Mouse (Mus musculus): ENCODE results near the gene Pogz. TPM values are rescaled to one million over a fixed set of nuclear protein-coding genes. Genes with fewer than 3 reads are reported as not detected.

Pogz gene
- 24.4 and 27.9 TPM in 2 replicates for polyA plus RNA-seq (2015; fragmentation: Nextera tagmentation; extraction: Ambion mirVana)

GRCm38 (mm10) chr3:94837183-94837890, at the start of gene Pogz:
Gene Pogz, plus strand, starts transcription at chr3:94837567.
- H3K27ac ChIP-seq (ENCODE audit: low read length), result peak within 1 kb of the TSS; percentile 100
- peaks cover 25% of the 10 kb centered on the region for H3K4me1 ChIP-seq (replicated peaks; ENCODE audit: control insufficient read depth, insufficient read depth, low read length)
- peak; percentile 93 for ATAC-seq
- no peaks in the 10 kb centered on the region for H3K27me3 ChIP-seq (replicated peaks; ENCODE audit: control insufficient read depth, insufficient read depth, low read length)
- peak within 1 kb of the TSS; percentile 96 for H3K9ac ChIP-seq (replicated peaks; ENCODE audit: low read depth, low read length)
- peak within 1 kb of the TSS; percentile 81 for H3K4me3 ChIP-seq (replicated peaks; ENCODE audit: low read length)
- peak within 1 kb of the TSS; percentile 94 for H3K4me2 ChIP-seq (ENCODE audit: low read length)
- H3K9me3 ChIP-seq (ENCODE audit: control insufficient read depth, low read length), result no peaks in the 10 kb centered on the region
- under 1% methylated on average over 50 of the region's 57 CpGs for WGBS
- H3K36me3 ChIP-seq (ENCODE audit: control insufficient read depth, insufficient read depth), result no peaks in the 10 kb centered on the region

GRCm38 (mm10) chr3:94789071-94789470, 48.3 kb upstream of the Pogz start:
- Histone ChIP-seq H3K4me2 (ENCODE audit: low read length) (no peak overlapping the region), H3K27ac (ENCODE audit: low read length) (no peak overlapping the region), H3K9ac (replicated peaks; ENCODE audit: low read depth, low read length) (no peak overlapping the region), H3K4me3 (replicated peaks; ENCODE audit: low read length) (no peak overlapping the region), H3K27me3 (replicated peaks; ENCODE audit: control insufficient read depth, insufficient read depth, low read length) (no peaks in the 10 kb centered on the region), H3K36me3 (ENCODE audit: control insufficient read depth, insufficient read depth) (no peaks in the 10 kb centered on the region), H3K9me3 (ENCODE audit: control insufficient read depth, low read length) (no peaks in the 10 kb centered on the region), H3K4me1 (replicated peaks; ENCODE audit: control insufficient read depth, insufficient read depth, low read length) (peaks cover 10% of the 10 kb centered on the region)
- 88% methylated on average over 1 of the region's 1 CpGs for WGBS
- no peak for ATAC-seq

- no peak overlapping the region for H3K4me2 ChIP-seq (ENCODE audit: low read length)
- no peaks in the 10 kb centered on the region for H3K27me3 ChIP-seq (replicated peaks; ENCODE audit: control insufficient read depth, insufficient read depth, low read length)
- H3K9me3 ChIP-seq (ENCODE audit: control insufficient read depth, low read length), result no peaks in the 10 kb centered on the region
- 72% methylated on average over 2 of the region's 2 CpGs for WGBS
- no peaks in the 10 kb centered on the region for H3K36me3 ChIP-seq (ENCODE audit: control insufficient read depth, insufficient read depth)
- H3K27ac ChIP-seq (ENCODE audit: low read length), result no peak overlapping the region
- peaks cover 10% of the 10 kb centered on the region for H3K4me1 ChIP-seq (replicated peaks; ENCODE audit: control insufficient read depth, insufficient read depth, low read length)
- H3K4me3 ChIP-seq (replicated peaks; ENCODE audit: low read length), result no peak overlapping the region
- ATAC-seq, result no peak
- H3K9ac ChIP-seq (replicated peaks; ENCODE audit: low read depth, low read length), result no peak overlapping the region
Observed at GRCm38 (mm10) chr3:94789516-94789915, 47.9 kb upstream of the Pogz start.

- Histone ChIP-seq H3K9me3 (ENCODE audit: control insufficient read depth, low read length) (no peaks in the 10 kb centered on the region), H3K9ac (replicated peaks; ENCODE audit: low read depth, low read length) (no peak overlapping the region), H3K27me3 (replicated peaks; ENCODE audit: control insufficient read depth, insufficient read depth, low read length) (no peaks in the 10 kb centered on the region), H3K36me3 (ENCODE audit: control insufficient read depth, insufficient read depth) (no peaks in the 10 kb centered on the region), H3K27ac (ENCODE audit: low read length) (no peak overlapping the region), H3K4me1 (replicated peaks; ENCODE audit: control insufficient read depth, insufficient read depth, low read length) (0 out of 2 replicates have a peak, but pooled peaks cover 4% of the 10 kb centered on the region), H3K4me2 (ENCODE audit: low read length) (no peak overlapping the region), H3K4me3 (replicated peaks; ENCODE audit: low read length) (no peak overlapping the region)
- no peak; the same call in 1 of the 2 replicates for ATAC-seq
- 67% methylated on average over 2 of the region's 2 CpGs for WGBS
Observed at GRCm38 (mm10) chr3:94792258-94792657, 45.1 kb upstream of the Pogz start.

- H3K27ac ChIP-seq (ENCODE audit: low read length), result no peak overlapping the region
- H3K4me2 ChIP-seq (ENCODE audit: low read length), result no peak overlapping the region
- H3K27me3 ChIP-seq (replicated peaks; ENCODE audit: control insufficient read depth, insufficient read depth, low read length), result no peaks in the 10 kb centered on the region
- WGBS, result 88% methylated on average over 2 of the region's 2 CpGs
- ATAC-seq, result no peak
- H3K9ac ChIP-seq (replicated peaks; ENCODE audit: low read depth, low read length), result no peak overlapping the region
- no peaks in the 10 kb centered on the region for H3K4me1 ChIP-seq (replicated peaks; ENCODE audit: control insufficient read depth, insufficient read depth, low read length)
- H3K4me3 ChIP-seq (replicated peaks; ENCODE audit: low read length), result no peak overlapping the region
- no peaks in the 10 kb centered on the region for H3K36me3 ChIP-seq (ENCODE audit: control insufficient read depth, insufficient read depth)
- H3K9me3 ChIP-seq (ENCODE audit: control insufficient read depth, low read length), result no peaks in the 10 kb centered on the region
Observed at GRCm38 (mm10) chr3:94793672-94794071, 43.7 kb upstream of the Pogz start.

- no peak for ATAC-seq
Observed at GRCm38 (mm10) chr3:94794359-94794758, 43.0 kb upstream of the Pogz start.

GRCm38 (mm10) chr3:94795596-94796140, 41.7 kb upstream of the Pogz start:
- H3K4me1 ChIP-seq (replicated peaks; ENCODE audit: control insufficient read depth, insufficient read depth, low read length), result no peaks in the 10 kb centered on the region
- H3K36me3 ChIP-seq (ENCODE audit: control insufficient read depth, insufficient read depth), result no peaks in the 10 kb centered on the region
- no peak overlapping the region for H3K4me3 ChIP-seq (replicated peaks; ENCODE audit: low read length)
- no peak overlapping the region for H3K27ac ChIP-seq (ENCODE audit: low read length)
- H3K27me3 ChIP-seq (replicated peaks; ENCODE audit: control insufficient read depth, insufficient read depth, low read length), result no peaks in the 10 kb centered on the region
- H3K9me3 ChIP-seq (ENCODE audit: control insufficient read depth, low read length), result no peaks in the 10 kb centered on the region
- WGBS, result 37% methylated on average over 7 of the region's 7 CpGs
- no peak overlapping the region for H3K9ac ChIP-seq (replicated peaks; ENCODE audit: low read depth, low read length)
- ATAC-seq, result no peak
- H3K4me2 ChIP-seq (ENCODE audit: low read length), result no peak overlapping the region

More at GRCm38 (mm10) chr3:94794359-94794758, 43.0 kb upstream of the Pogz start:
- 44% methylated on average over 2 of the region's 2 CpGs for WGBS
- Histone ChIP-seq H3K9me3 (ENCODE audit: control insufficient read depth, low read length) (no peaks in the 10 kb centered on the region), H3K27ac (ENCODE audit: low read length) (no peak overlapping the region), H3K4me1 (replicated peaks; ENCODE audit: control insufficient read depth, insufficient read depth, low read length) (no peaks in the 10 kb centered on the region), H3K4me2 (ENCODE audit: low read length) (no peak overlapping the region), H3K27me3 (replicated peaks; ENCODE audit: control insufficient read depth, insufficient read depth, low read length) (no peaks in the 10 kb centered on the region), H3K4me3 (replicated peaks; ENCODE audit: low read length) (no peak overlapping the region), H3K36me3 (ENCODE audit: control insufficient read depth, insufficient read depth) (no peaks in the 10 kb centered on the region), H3K9ac (replicated peaks; ENCODE audit: low read depth, low read length) (no peak overlapping the region)

- no peak overlapping the region for H3K4me2 ChIP-seq (ENCODE audit: low read length)
- no peak overlapping the region for H3K27ac ChIP-seq (ENCODE audit: low read length)
- ATAC-seq, result no peak
- no peaks in the 10 kb centered on the region for H3K36me3 ChIP-seq (ENCODE audit: control insufficient read depth, insufficient read depth)
- no peak overlapping the region for H3K9ac ChIP-seq (replicated peaks; ENCODE audit: low read depth, low read length)
- H3K4me3 ChIP-seq (replicated peaks; ENCODE audit: low read length), result no peak overlapping the region
- H3K9me3 ChIP-seq (ENCODE audit: control insufficient read depth, low read length), result no peaks in the 10 kb centered on the region
- H3K4me1 ChIP-seq (replicated peaks; ENCODE audit: control insufficient read depth, insufficient read depth, low read length), result no peaks in the 10 kb centered on the region
- H3K27me3 ChIP-seq (replicated peaks; ENCODE audit: control insufficient read depth, insufficient read depth, low read length), result no peaks in the 10 kb centered on the region
Observed at GRCm38 (mm10) chr3:94796181-94796580, 41.2 kb upstream of the Pogz start.

GRCm38 (mm10) chr3:94804146-94804545, 33.2 kb upstream of the Pogz start:
- Histone ChIP-seq H3K4me1 (replicated peaks; ENCODE audit: control insufficient read depth, insufficient read depth, low read length) (peaks cover 6% of the 10 kb centered on the region), H3K27ac (ENCODE audit: low read length) (no peak overlapping the region), H3K9me3 (ENCODE audit: control insufficient read depth, low read length) (no peaks in the 10 kb centered on the region), H3K4me3 (replicated peaks; ENCODE audit: low read length) (no peak overlapping the region), H3K4me2 (ENCODE audit: low read length) (peak overlapping the region; percentile 16), H3K36me3 (ENCODE audit: control insufficient read depth, insufficient read depth) (no peaks in the 10 kb centered on the region), H3K9ac (replicated peaks; ENCODE audit: low read depth, low read length) (peak overlapping the region; percentile 7; the same call in 1 of the 2 replicates), H3K27me3 (replicated peaks; ENCODE audit: control insufficient read depth, insufficient read depth, low read length) (no peaks in the 10 kb centered on the region)
- under 1% methylated on average over 10 of the region's 10 CpGs for WGBS
- peak; percentile 63; the same call in 1 of the 2 replicates for ATAC-seq
